Mouse (Mus musculus) spleen, postnatal 4 days (tissue): Measurements from ENCODE around the gene Lmo2.
A peak's percentile ranks its signal among the peaks of the same experiment; 100 is the strongest.

Experiments used
- DNase-seq, 2 experiments: peaks; one replicate each; pipeline ENCODE4 v3.0.0; 2022; ENCODE audit warnings: low spot score in 2 of 2

Lmo2 gene

DNA sequence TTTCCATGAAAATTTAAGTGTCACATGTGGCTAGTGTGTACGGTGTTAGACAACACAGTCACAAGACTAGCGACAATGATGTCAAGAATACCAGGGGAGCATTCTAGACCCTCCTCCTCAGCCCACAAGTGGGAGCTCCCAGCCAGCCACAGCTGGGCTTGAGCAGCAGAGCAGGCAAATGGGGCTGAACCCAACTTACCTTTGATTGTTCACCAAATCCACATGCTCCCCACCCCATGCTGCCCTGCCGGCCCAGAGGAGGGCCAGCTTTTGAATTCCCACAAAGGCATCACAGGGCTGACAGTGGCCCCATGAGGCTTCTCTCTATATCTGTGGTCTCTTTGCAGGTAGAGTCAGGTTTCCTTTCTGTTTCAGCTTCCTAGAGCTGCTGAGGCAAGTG is 16.7 kb upstream of the Lmo2 start:
- DNase-seq, result no peak

GRCm38 (mm10) chr2:103944859-103945258 is 12.9 kb upstream of the Lmo2 start:
- DNase-seq, result no peak

DNA sequence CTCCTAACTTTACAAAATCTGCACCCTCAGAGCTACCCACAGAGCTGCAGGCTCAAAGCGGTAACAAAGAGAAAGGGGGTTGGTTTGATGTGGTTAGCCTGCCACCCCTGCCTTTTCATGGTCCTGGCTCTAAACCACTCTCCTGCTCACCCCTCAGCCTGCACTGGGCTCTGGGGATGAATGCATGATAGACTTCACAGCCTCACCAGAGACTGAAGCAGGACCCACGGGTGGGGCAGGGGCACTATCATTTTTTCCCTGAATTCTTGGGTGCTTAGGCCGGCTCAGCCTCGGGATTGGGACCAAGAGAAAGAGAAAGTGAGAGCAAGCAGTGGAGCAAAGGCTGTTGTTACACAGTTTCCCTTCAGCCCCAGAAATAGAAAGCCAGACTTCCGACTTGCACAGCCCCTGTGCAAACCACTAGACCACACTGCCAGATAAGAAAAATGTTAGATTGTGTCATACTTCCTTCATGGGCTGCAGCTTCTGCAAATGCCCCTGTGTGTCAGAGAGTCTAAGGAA is 12.2 kb upstream of the Lmo2 start:
- DNase-seq, result peak in 1 of 2 experiments; percentile 29

DNA sequence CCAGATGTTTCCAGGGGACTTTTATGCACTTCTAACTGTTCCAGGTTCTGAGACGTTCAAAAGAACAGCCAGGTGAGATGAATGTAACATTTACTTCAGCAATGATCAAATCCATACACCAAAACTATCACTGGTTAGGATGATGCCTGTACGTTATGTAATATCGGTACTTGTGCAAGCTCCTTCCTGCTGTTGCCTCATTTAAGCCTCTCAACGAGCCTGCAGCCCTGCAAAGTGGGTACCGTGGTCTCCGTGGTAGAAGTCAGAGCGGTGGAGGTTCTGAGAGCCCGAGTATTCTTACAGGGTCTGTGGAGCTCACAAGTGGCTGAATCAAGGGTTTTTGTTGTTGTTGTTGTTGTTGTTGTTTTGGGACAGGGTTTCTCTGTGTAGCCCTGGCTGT is 10.9 kb upstream of the Lmo2 start:
- DNase-seq, result no peak

GRCm38 (mm10) chr2:103947982-103948655 is 9.7 kb upstream of the Lmo2 start:
- DNase-seq, result no peak

DNA sequence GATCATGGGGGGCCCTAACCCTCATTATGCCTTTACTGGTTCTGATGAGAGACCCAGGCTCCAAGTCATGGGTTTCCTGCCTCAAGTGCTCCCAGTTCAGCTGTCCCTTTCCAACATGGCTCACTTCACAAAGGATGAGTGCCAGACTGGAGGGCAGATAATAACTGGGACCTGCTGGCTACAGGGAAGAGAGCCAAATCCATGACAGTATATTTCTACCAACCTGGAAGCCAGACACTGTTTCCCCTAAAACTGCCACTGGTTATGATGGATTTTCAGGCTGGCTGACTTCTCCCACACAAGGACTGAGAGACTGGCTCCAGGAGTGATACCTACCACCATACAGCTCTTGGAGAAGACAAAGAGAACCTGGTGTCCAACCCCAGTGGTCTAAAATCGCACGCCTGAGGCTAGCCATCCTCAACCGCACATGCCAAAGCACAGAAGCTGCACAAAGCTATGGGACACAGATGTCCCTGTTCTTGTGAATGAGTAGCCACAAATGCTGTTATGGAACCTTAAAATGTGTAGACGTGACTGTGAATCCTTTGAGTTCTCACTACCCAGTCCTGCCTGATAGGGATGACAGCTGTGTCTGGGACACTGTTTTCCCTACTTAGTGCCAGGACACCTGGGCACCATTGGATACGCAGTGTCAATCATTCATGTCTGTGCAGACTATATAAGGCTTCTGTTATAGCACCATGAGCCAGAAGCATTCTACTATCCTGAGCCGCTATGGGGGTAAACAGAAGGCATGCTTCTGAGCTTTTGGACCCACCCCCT is 4.5 kb upstream of the Lmo2 start:
- no peak for DNase-seq

GRCm38 (mm10) chr2:103955714-103956113 is 2.1 kb upstream of the Lmo2 start:
- no peak for DNase-seq

- peak; percentile 77 to 83 for DNase-seq
Observed at GRCm38 (mm10) chr2:103956867-103957266, 919 bp upstream of the Lmo2 start.

GRCm38 (mm10) chr2:103958634-103959033 is 848 bp downstream of the Lmo2 start:
- no peak for DNase-seq

- DNase-seq, result no peak
Observed at GRCm38 (mm10) chr2:103959066-103959465, 1.3 kb downstream of the Lmo2 start.

GRCm38 (mm10) chr2:103959574-103959973 is 1.8 kb downstream of the Lmo2 start:
- no peak for DNase-seq

- no peak for DNase-seq
Observed at GRCm38 (mm10) chr2:103962349-103962748, 4.6 kb downstream of the Lmo2 start.

DNA sequence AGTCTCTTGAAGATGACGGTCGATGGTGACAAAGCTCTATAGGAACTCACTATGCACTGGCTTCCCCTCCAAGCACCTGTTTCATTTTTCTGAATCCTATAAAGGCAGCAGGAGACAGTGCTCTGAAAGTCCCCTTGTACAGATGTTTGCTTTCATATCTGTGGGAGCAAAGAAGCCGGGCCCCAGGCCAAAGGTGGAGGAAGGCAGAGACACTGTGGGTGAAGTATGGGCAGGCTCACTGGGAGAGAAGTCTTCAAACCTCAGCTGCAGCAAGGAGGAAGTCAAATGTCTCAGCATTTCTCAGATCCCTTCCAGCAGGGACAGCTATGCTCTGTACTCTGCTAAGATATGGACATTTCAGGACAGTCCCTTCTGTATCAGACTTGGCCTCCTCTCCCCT is 7.6 kb downstream of the Lmo2 start:
- no peak for DNase-seq

- no peak for DNase-seq
Observed at GRCm38 (mm10) chr2:103968186-103968585, 10.4 kb downstream of the Lmo2 start.

DNA sequence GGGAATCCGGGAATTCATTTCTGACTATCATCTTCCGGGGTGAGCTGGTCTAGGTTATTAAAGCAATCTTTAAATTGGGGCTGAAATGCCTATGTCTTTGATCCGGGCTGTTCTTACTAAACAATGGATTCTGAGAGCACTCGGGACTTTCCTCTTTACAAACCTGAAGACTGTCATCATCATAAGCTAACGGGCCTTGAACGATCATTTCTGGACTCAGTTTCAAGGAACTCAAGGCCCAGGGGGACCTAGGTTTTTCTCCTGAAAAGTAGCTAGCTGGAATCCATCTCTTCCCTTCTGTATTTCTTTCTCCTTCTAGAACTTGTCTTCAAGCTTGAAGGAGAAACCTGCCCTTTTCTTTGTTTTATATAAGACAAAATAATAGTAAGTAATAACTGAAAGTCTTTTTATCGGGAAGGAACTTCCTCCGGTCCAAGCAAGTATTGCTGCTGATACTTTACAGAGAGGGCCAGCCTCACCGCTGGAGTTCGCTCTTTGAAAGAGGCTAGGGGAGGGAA is 11.2 kb downstream of the Lmo2 start:
- DNase-seq, result no peak

DNA sequence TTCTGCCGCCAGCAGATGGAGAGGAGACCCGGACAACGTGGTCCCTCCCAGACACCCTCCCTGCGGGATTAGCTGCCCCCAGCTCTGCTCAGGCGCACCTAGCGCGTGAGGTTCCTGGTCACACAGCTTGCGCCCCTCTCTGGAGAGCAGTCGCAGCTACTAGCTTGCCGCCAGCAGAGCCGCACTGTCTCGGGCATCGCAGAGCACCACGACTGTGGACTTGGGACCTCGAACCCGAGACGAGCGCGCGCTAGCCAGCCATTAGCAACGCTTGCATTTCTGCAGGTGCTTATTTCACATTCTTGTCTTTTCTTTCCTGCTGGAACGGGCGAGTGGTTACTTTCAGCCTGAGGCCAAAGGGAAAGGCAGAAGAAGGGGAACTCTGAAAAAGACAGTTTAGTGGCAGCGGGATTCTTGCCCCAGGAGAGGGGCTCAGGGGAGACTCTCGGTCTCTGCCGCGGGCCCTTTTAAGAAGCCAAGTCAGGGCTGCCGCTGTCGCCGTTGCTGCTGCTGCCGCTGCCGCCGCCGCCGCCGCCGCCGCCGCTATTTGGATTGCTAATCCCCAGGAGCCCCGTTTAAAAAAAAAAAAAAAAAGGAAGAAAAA is 11.8 kb downstream of the Lmo2 start:
- peak; percentile 78 to 89 for DNase-seq

GRCm38 (mm10) chr2:103970041-103970790 is 12.4 kb downstream of the Lmo2 start:
- peak; percentile 66 to 85 for DNase-seq

GRCm38 (mm10) chr2:103970791-103971649 is 13.2 kb downstream of the Lmo2 start:
- peak in 1 of 2 experiments; percentile 80 for DNase-seq

- no peak for DNase-seq
Observed at GRCm38 (mm10) chr2:103971838-103972237, 14.1 kb downstream of the Lmo2 start.

DNA sequence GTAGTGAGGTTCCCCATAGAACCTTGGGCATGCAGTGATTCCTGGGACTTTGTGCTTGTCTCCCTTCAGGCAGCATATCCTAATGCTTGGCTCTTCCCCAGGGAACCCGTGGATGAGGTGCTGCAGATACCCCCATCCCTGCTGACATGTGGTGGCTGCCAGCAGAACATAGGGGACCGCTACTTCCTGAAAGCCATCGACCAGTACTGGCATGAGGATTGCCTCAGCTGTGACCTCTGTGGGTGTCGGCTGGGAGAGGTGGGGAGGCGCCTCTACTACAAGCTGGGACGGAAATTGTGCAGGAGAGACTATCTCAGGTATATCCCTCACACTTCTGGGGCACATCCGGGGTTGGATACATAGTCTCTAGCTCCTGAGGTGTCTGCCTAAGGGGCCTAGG is 18.1 kb downstream of the Lmo2 start:
- DNase-seq, result no peak

GRCm38 (mm10) chr2:103977216-103977615 is 19.4 kb downstream of the Lmo2 start:
- no peak for DNase-seq
